Mouse (Mus musculus) MEL (cell line): Measurements from ENCODE around the gene Gm10720.
"Not testable (repeated sequence)": the region's sequence is repeated elsewhere in the genome, so short reads cannot be mapped to it uniquely, and the experiment has no call there.

Source experiments
- CTCF ChIP-seq, 3 experiments: IDR thresholded peaks in 2 of 3; conservative IDR thresholded peaks in 1 of 3; 2 replicates each; pipeline ENCODE4 v1.5.1; 2011 to 2012; ENCODE audit warnings: low read length in 3 of 3, low read depth in 2 of 3, mild to moderate bottlenecking in 2 of 3, improper control_type of control experiment in 1 of 3, inconsistent platforms in 1 of 3, mixed read lengths in 1 of 3, moderate library complexity in 1 of 3; ENCODE audit not compliant: control insufficient read depth in 1 of 3, insufficient read depth in 1 of 3, poor library complexity in 1 of 3, severe bottlenecking in 1 of 3
- E2F4 ChIP-seq: IDR thresholded peaks from 2 replicates; pipeline ENCODE4 v1.6.1; 2011; ENCODE audit warnings: low read depth, low read length, improper control_type of control experiment, borderline replicate concordance
- ELF1 ChIP-seq: IDR thresholded peaks from 2 replicates; pipeline ENCODE4 v1.6.1; 2014; ENCODE audit warnings: low read depth, mild to moderate bottlenecking, inconsistent platforms, low read length, improper control_type of control experiment, moderate library complexity
- GABPA ChIP-seq: IDR thresholded peaks from 2 replicates; pipeline ENCODE4 v1.6.1; 2012; ENCODE audit warnings: low read depth, mild to moderate bottlenecking, inconsistent platforms, low read length, improper control_type of control experiment, moderate library complexity
- GATA1 ChIP-seq: IDR thresholded peaks from 2 replicates; pipeline ENCODE4 v1.6.1; 2011; ENCODE audit warnings: low read depth, low read length, improper control_type of control experiment
- JUND ChIP-seq: IDR thresholded peaks from 2 replicates; pipeline ENCODE4 v1.6.1; 2011; ENCODE audit warnings: low read depth, mild to moderate bottlenecking, improper control_type of control experiment, low read length
- KAT2A ChIP-seq: conservative IDR thresholded peaks from 2 replicates; pipeline ENCODE4 v1.6.1; 2012; ENCODE audit warnings: low read depth, low read length, improper control_type of control experiment, inconsistent platforms
- POLR2A ChIP-seq, 2 experiments: IDR thresholded peaks; 2 replicates each; pipeline ENCODE4 v1.6.1; 2011 to 2012; ENCODE audit warnings: low read length in 2 of 2, mild to moderate bottlenecking in 2 of 2, control low read depth in 1 of 2, improper control_type of control experiment in 1 of 2, low read depth in 1 of 2, moderate library complexity in 1 of 2; ENCODE audit not compliant: control insufficient read depth in 1 of 2, insufficient read depth in 1 of 2, poor library complexity in 1 of 2
- POLR2AphosphoS2 ChIP-seq: IDR thresholded peaks from 2 replicates; pipeline ENCODE4 v1.6.1; 2011; ENCODE audit warnings: low read length, improper control_type of control experiment
- POLR2AphosphoS5 ChIP-seq: IDR thresholded peaks from 2 replicates; pipeline ENCODE4 v1.6.1; 2012; ENCODE audit warnings: low read depth, borderline replicate concordance, mild to moderate bottlenecking, inconsistent platforms, low read length, moderate library complexity, mixed read lengths
- TAL1 ChIP-seq: IDR thresholded peaks from 2 replicates; pipeline ENCODE4 v1.6.1; 2012; ENCODE audit warnings: mild to moderate bottlenecking, inconsistent platforms, low read length, moderate library complexity, mixed read lengths
- USF2 ChIP-seq, 2 experiments: IDR thresholded peaks; 2 replicates each; pipeline ENCODE4 v1.6.1; 2011 to 2012; ENCODE audit warnings: improper control_type of control experiment in 2 of 2, low read length in 2 of 2, borderline replicate concordance in 1 of 2, inconsistent platforms in 1 of 2, low read depth in 1 of 2, mild to moderate bottlenecking in 1 of 2; ENCODE audit not compliant: insufficient read depth in 1 of 2
- ZNF384 ChIP-seq: IDR thresholded peaks from 2 replicates; pipeline ENCODE4 v1.6.1; 2012; ENCODE audit warnings: low read depth, mild to moderate bottlenecking, inconsistent platforms, low read length, improper control_type of control experiment

DNA sequence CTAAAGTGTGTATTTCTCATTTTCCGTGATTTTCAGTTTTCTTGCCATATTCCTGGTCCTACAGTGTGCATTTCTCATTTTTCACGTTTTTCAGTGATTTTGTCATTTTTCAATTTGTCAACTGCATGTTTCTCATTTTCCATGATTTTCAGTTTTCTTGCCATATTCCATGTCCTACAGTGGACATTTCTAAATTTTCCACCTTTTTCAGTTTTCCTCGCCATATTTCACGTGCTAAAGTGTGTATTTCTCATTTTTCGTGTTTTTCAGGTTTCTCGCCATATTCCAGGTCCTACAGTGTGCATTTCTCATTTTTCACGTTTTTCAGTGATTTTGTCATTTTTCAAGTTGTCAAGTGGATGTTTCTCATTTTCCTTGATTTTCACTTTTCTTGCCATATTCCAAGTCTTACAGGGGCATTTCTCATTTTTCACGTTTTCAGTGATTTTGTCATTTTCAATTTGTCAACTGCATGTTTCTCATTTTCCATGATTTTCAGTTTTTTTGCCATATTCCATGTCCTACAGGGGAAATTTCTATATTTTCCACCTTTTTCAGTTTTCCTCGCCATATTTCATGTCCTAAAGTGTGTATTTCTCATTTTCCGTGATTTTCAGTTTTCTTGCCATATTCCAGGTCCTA, 15.3 kb downstream of the Gm10720 start:
- TF ChIP-seq CTCF (IDR thresholded peaks at IDR 0.05 in 2 of 3, conservative IDR thresholded peaks at IDR 0.05 in 1 of 3; ENCODE audit: control insufficient read depth in 1 of 3, insufficient read depth in 1 of 3, low read depth in 2 of 3, low read length in 3 of 3, poor library complexity in 1 of 3, severe bottlenecking in 1 of 3); POLR2A (IDR thresholded peaks at IDR 0.05; ENCODE audit: control insufficient read depth in 1 of 2, insufficient read depth in 1 of 2, low read depth in 1 of 2, low read length in 2 of 2, poor library complexity in 1 of 2); POLR2AphosphoS5; JUND; GATA1; TAL1; USF2 (IDR thresholded peaks at IDR 0.05; ENCODE audit: borderline replicate concordance in 1 of 2, insufficient read depth in 1 of 2, low read depth in 1 of 2, low read length in 2 of 2); ZNF384; ELF1; GABPA; POLR2AphosphoS2; KAT2A; E2F4: not testable (repeated sequence)
